In the genomic region with DNA sequence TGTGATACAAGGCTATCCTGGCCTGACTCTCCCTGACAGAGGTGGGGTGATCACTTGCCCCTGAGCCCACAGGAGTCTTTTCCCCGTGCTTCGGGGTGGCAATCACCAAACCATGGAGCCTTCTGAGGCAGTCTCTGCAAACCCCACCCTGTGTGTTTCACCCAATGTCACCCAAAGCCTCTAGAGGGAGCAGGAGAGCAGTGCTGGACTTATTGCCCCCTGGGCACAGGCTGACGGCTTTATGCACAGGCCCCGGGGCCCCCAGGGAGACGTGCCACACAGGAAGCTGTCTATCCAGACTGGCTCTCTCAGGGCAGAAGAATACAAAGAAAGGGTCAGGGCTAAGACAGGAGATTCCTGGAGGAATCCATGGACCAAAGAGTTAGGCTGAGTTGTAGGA, we compare ENCODE assay signal across 8 mouse cellular contexts. TPM values are rescaled to one million over a fixed set of nuclear protein-coding genes. Genes with fewer than 3 reads are reported as not detected.
DNase-seq lines count a peak whose midpoint lies in the region; ATAC-seq and TF ChIP-seq lines count a peak whose summit lies in the region.

No protein-coding gene starts in this region.

- no peaks in the 10 kb centered on the region for H3K36me3 ChIP-seq in midbrain, embryonic 10.5 days
- no peaks in the 10 kb centered on the region for H3K36me3 ChIP-seq in midbrain, embryonic 14.5 days (ENCODE audit: control insufficient read depth, insufficient read depth, low read length)

- no peaks in the 10 kb centered on the region for H3K4me1 ChIP-seq in cerebellum, adult 2 months (ENCODE audit: control insufficient read depth, insufficient read depth, low read length)
- no peaks in the 10 kb centered on the region for H3K4me1 ChIP-seq in midbrain, embryonic 10.5 days
- no peaks in the 10 kb centered on the region for H3K4me1 ChIP-seq in midbrain, embryonic 14.5 days (ENCODE audit: control insufficient read depth, insufficient read depth, low read length)

- no peaks in the 10 kb centered on the region for H3K9me3 ChIP-seq in midbrain, embryonic 10.5 days (replicated peaks)
- no peaks in the 10 kb centered on the region for H3K9me3 ChIP-seq in midbrain, embryonic 14.5 days (ENCODE audit: control insufficient read depth, low read length)

- no peak overlapping the region for H3K4me2 ChIP-seq in midbrain, embryonic 14.5 days (ENCODE audit: low read length)

- no peak overlapping the region for H3K27ac ChIP-seq in cerebellum, adult 2 months (ENCODE audit: insufficient read depth, low read length)
- H3K27ac ChIP-seq in midbrain, embryonic 10.5 days (replicated peaks), result no peak overlapping the region
- no peak overlapping the region for H3K27ac ChIP-seq in midbrain, embryonic 14.5 days (replicated peaks; ENCODE audit: low read depth, low read length)

- no peak overlapping the region for H3K4me3 ChIP-seq in cerebellum, adult 2 months (replicated peaks; ENCODE audit: insufficient read depth, low read depth, low read length)
- H3K4me3 ChIP-seq in midbrain, embryonic 10.5 days, result no peak overlapping the region
- no peak overlapping the region for H3K4me3 ChIP-seq in midbrain, embryonic 14.5 days (replicated peaks; ENCODE audit: low read depth, low read length)

- DNase-seq in cerebellum, adult 2 months, result no peak
- no peak for DNase-seq in cerebellum, postnatal 10 days
- peak; percentile 30 for DNase-seq in urinary bladder, postnatal 25 days (ENCODE audit: low spot score)
- no peak for DNase-seq in urinary bladder, postnatal 4 days (ENCODE audit: low spot score in 2 of 2)
- peak; percentile 65 for DNase-seq in liver
- DNase-seq in natural killer cell, adult 2 months (ENCODE audit: low spot score in 2 of 2), result peak; percentile 23 to 36
- DNase-seq in midbrain, embryonic 10.5 days (ENCODE audit: low spot score), result no peak
- DNase-seq in midbrain, embryonic 14.5 days, result no peak

- H3K27me3 ChIP-seq in cerebellum, adult 2 months (ENCODE audit: control insufficient read depth, insufficient read depth, low read length), result no peaks in the 10 kb centered on the region
- no peaks in the 10 kb centered on the region for H3K27me3 ChIP-seq in midbrain, embryonic 10.5 days (ENCODE audit: low read depth, poor library complexity, severe bottlenecking)
- H3K27me3 ChIP-seq in midbrain, embryonic 14.5 days (ENCODE audit: control insufficient read depth, insufficient read depth, low read length), result no peaks in the 10 kb centered on the region

- no peak for TF ChIP-seq POLR2A in cerebellum, adult 2 months (IDR thresholded peaks at IDR 0.05; ENCODE audit: borderline replicate concordance, insufficient read depth, low read length)

- TF ChIP-seq CTCF in cerebellum, adult 2 months (IDR thresholded peaks at IDR 0.05; ENCODE audit: borderline replicate concordance, insufficient read depth, low read depth, low read length), result peak; percentile 37; the same call in 1 of the 2 replicates

- no peak overlapping the region for H3K9ac ChIP-seq in midbrain, embryonic 14.5 days (replicated peaks; ENCODE audit: low read length)

- WGBS in cerebellum, adult 2 months, result 49% methylated on average over 5 of the region's 5 CpGs
- WGBS in midbrain, embryonic 10.5 days, result 70% methylated on average over 5 of the region's 5 CpGs
- WGBS in midbrain, embryonic 14.5 days, result 65% methylated on average over 5 of the region's 5 CpGs

- ATAC-seq in midbrain, embryonic 14.5 days (ENCODE audit: low FRiP score, low TSS enrichment), result no peak

RNA-seq across cellular contexts. Expression of a gene that starts 9.1 kb away (rescaled TPM):
- 195 and 196 TPM in 2 replicates for polyA plus RNA-seq in cerebellum, adult 2 months (2012; rRNA removed)
- 2.1 and 2.3 TPM in 2 replicates for polyA plus RNA-seq in midbrain, embryonic 10.5 days (2016; fragmentation: Nextera tagmentation; extraction: Ambion mirVana)
- polyA plus RNA-seq in midbrain, embryonic 14.5 days (2014; fragmentation: Nextera tagmentation; extraction: Ambion mirVana), result 4.3 and 5.5 TPM in 2 replicates

Comparison
In these comparisons a context has a peak if more than half of its experiments do, and no peak if none do; other contexts are left out.
1. DNase-seq: peak in urinary bladder, postnatal 25 days (single experiment), liver (single experiment) and natural killer cell, adult 2 months (2 of 2); none in cerebellum, adult 2 months (0 of 2), cerebellum, postnatal 10 days (0 of 2), urinary bladder, postnatal 4 days (0 of 2), midbrain, embryonic 10.5 days (single experiment) and midbrain, embryonic 14.5 days (single experiment).
2. RNA of a gene that starts 9.1 kb away (polyA plus RNA-seq): 195 to 196 TPM in cerebellum, adult 2 months; 4.3 to 5.5 TPM in midbrain, embryonic 14.5 days and 2.1 to 2.3 TPM in midbrain, embryonic 10.5 days; every median in the first group is over 10 times any median in the second.